Mouse (Mus musculus) right cerebral cortex, postnatal 4 days (tissue): ENCODE data around the gene Rspo4.

Source experiments
- DNase-seq: peaks from one replicate; pipeline ENCODE4 v3.0.0-alpha.2; 2022

Rspo4 gene

DNA sequence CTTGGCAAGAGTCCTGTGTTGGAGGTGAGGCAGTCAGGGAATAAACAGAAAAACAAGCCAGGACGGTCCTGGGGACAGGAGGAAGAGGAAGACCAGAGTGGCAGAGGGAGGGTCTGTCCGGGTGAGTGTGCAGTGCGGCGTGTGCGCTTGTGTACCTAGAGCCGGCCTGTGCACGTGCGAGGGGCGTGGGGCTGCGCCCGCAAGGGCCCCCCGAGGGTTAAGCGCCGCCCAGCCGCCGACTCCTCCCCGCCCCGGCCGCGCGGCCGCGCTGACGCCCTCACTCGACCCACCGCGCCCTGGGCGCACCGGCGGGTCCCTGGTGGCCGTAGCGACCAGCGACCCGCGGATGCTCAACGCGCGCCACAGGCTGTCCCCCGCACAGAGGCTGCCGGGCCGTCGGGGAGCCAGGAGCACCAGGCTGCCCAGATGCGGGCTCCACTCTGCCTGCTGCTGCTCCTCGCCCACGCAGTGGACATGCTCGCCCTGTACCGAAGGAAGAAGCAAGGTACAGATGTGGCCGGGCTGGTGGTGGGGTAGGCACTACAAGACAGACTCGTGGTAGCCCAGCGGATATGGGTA is at the start of gene Rspo4:
Gene Rspo4 (plus strand): TSS at position 280 of the 579 bp plus-strand sequence.
- DNase-seq, result no peak

DNA sequence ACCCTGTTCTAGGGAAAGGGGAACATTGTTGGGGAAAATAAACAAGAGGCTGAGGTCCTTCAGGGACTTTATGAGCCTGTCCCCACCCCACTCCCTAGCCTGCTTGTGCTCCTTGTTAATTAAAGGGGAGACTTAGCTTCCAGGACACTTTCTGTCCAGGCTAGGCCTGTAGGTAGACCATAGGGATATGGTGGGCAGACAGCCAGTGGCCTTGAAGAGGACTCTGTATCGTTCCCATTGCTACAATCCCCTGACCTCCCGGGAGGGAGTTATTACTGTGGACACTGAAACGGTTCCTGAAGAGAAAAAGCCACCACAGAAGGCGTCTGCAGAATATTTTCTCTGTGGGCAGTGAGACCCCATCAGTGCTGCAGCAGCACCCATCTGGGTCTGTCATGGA is 27.1 kb upstream of the Rspo4 start:
- DNase-seq, result no peak

DNA sequence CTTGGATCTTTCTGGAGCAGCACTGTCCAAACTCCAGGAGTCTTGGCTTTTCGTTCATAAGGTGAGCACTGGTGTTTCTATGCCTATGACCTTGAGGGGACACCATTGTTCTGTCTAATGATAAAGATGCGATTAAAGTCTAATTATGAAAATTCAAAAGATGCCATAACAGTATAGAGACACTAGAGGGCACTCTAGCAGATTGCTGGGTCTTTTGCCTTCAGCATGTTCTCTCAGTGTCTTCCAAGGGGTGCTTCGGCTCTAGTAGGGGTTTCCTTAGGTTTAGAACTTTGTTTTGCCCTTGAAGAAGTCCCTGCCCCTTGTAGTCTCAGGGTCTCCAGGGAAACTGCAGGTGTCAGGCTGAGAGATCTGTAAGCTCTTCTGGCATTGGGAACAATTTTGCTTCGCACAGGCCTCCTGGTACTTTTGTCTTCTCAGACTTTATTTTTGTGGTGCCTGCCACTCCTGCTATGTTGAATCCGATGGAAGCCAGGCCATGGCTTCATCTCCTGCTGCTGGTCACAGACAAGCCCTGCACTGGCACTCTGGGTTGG is 19.6 kb downstream of the Rspo4 start:
- DNase-seq, result no peak

DNA sequence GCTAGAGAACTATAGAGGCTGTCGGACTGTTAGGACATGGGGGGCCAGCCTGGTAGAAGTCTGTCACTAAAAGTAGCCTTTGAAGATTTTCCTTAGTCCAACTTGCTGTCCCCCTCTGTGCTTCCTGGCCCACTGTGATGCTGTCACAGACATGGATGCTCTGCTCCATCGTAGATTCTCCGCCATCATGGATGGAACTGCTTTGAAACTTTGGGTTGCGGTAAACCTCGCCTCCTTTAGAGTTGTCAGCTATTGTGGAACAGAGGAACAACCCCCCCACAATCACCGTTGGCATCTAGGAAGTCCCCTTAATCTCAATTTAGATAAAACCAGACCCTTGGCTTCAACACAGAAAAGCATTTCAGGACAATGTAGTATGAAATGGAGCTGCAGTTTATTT is 22.2 kb downstream of the Rspo4 start:
- DNase-seq, result no peak

DNA sequence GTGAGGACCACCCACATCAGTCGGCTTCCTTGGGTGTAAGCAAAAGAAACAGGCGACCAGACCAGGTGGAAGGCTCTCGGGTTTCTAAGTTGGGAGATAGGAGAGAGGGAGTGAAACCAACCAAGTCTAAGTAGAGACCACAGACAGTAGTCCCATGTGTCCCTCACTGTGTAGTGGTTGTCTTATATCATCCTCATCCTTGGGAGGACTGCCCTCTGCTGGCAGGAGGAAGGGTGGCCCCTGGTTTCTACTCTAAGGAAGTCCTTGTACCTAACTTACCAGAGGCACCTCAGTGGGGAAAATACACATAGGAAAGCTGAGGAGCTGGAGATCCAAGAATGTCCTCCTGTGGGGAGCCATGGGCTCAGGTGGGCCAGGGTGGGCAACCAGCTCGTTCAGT is 23.8 kb downstream of the Rspo4 start:
- peak; percentile 46 for DNase-seq

DNA sequence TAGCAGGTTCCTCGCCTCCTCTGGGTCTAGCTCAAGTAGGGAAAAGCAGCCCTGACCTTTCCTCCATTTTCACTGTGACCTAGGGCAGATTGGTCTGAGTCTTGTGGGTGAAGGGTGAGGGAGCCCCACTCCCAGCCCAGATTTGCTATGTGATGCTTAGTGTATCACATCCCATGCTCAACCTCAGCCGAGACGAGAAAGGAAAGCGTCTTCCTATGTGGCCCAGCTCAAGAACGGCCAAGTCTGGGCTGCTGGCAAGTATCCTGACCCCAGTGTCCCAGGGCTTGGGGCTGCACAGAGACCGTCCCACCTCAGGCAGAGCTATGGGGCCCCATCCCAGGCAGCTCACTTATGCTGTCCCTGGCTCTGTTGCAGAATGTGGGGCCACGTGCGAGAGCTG is 25.5 kb downstream of the Rspo4 start:
- DNase-seq, result no peak

DNA sequence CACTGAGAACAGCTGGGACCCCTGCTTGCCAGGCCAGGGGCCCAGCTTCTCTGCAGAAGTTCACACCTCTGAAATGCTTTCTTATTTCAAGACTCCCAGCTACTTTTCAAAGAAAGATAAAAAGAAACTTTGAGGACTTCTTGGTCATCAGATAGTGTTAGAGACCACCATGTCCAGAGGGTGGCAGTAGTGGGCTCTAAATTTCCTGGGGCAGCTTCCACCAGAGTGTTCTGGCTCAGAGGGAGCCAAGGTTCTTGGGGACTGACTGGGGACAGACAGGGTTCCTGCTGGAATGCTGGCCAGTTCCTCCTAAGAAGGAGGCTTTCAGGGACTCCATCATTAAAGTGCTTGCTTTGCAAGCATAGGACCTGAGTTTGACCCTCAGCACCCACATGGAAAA is 31.8 kb downstream of the Rspo4 start:
- DNase-seq, result peak; percentile 62

DNA sequence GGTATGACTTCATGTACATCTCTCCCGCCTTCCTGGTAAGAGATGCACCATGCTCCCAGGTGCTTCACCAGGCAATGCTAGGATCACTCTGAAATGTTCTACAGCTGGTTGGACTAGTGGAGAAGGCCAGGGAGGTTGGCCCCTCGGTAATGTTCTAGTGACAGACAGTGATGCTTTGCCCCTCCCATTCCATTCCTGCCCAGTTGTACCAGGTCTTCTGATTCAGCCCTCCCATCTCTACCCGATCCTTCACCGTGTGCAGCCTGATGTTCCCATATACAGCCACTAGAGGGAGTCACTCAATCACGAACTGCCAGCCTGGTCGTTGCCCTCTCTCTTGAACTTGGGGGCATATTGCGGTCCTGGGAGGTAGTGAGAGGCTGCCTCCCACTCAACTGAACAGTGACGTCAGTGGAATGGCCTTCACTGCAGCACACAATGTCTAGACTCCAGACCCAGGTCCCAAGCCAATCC is 33.3 kb downstream of the Rspo4 start:
- peak; percentile 42 for DNase-seq

DNA sequence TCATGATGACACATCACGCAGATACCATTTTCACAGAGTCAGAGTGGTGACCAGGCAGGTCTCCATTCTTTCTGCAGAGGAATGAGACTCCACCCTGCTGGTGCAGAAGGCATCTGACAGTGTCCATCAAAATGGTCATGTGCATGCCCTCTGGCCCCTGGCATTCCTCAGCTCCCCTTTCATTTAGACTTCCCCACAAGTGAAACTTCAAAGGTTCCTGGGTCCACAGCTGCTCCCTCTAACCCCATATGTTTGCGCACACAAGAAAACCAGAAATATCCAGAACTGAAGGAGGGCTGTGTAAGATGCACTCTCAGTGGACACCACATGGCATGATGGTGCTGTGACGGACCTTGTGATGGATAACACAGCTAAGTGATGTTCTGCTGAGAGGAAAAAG is 35.9 kb downstream of the Rspo4 start:
- DNase-seq, result no peak

DNA sequence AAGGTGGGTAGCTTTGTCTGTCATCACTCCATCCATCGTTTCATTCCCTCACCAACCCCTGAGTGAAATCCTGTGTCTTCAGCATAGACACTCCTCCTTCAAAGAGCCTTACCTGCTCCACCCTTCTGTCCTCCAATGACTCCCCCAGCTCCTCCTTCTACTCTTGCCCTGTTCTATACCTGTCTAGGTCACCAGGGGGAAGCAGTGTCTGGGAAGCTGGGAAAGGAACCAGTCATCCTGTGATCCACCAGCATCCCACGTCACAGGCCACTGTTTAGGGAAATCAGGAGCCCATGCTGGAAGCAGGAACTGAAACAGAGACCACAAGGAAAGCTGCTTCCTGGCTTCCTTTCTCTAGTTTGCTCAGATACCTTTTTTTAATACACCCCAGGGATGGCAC is 37.0 kb downstream of the Rspo4 start:
- no peak for DNase-seq

DNA sequence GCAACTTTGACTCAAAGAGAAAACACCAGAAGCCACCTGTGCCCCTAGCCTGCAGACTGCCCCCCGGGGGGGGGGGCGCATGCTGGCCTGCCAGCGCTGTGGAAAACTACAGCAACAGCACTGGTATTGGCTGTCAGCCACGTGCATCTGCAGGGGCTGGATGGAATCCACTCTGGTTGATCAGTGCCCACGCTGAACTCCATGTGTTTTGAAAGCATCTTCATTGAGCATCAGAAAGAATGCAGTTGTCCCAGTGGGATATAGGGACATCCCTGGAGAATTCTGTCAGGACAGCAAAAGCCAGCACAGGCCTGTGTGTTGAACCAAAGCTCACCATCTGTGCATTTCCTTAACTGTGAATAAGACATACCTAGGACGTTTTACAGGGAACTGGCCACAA is 48.3 kb downstream of the Rspo4 start:
- DNase-seq, result peak; percentile 33

DNA sequence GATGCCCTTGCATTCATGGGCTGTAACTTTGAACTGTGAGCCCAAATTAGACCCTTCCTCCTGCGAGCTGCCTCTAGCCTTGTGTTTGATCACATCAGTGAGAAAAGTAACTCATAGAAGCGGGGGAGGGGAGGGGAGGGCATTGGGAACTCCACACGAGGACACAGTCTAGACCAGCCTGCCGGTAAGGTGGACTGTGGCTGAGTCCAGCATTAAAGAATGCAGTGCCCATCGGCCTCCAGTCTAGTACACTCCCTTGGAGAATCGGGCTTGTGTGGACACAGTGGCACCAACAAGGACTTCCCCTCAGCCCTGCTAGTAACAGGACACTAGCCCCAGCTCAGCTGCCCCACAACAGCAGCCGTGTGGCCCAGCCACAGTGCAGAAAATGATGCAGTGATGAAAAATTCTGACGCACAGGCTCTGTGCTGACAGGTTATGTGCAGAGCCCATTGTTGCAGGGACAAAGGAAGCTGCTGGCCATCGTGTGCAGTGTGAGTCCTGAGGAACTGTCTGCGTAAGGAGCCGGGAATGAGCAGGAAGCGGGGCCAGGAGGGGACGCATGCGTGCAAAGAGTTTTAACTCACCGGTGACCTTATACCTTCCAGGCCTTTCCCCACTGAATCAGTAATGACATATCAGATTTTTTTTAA is 50.5 kb downstream of the Rspo4 start:
- DNase-seq, result no peak

DNA sequence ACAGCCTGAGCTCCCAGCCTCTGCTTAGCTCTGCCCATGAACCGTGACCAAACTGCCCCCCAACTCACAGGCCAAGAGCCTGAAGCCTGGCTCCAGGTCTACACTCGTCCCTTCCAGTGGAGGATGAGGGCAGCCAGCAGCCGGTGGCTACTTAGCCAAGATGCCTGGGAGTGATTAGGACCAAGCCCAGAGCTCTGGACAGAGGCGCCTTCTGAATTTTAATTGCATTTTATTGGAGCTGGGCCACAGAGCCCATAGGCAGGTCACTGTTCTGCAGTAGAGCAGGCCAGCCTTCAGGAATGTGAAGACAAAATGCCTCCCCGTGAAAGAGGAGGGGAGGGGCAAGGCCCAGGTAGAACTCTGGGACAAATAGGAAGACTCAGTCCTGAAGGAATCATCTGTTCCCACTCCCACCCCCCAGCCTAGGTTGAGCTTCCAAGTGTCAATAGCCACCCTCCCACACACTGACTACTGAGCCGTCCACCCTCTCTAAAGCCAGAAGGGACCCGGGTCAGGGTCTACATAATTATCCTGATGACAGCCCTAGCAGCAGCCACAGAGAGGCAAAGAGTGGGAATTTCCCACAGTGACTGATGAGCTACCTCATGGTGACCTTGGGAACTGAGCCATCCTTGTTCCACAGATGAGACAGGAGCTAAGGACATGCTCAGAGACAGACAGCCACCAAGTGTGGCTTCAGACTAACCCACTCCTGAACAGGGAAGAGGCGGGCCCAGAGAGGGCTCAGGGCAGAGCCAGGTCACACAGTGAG is 51.7 kb downstream of the Rspo4 start:
- DNase-seq, result peak; percentile 15

DNA sequence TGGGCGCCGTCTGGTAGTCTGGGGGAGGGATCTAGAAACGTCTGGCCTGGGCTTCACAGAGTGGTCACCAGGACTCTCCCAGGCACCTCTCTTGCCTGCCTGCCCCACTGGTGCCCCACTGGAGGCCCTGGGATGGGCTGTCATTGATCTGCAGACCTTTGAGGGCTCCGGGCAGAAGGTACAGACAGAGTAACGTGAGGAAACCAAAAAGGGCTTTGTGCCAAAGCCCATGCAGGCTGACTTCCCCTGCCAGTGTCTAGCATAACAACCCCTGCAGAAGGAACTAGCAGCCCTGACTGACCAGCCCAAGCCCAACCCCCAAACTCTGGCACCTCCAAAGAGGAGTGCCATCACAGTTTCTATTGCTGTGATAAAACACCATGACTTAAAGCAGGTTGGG is 53.2 kb downstream of the Rspo4 start:
- no peak for DNase-seq

DNA sequence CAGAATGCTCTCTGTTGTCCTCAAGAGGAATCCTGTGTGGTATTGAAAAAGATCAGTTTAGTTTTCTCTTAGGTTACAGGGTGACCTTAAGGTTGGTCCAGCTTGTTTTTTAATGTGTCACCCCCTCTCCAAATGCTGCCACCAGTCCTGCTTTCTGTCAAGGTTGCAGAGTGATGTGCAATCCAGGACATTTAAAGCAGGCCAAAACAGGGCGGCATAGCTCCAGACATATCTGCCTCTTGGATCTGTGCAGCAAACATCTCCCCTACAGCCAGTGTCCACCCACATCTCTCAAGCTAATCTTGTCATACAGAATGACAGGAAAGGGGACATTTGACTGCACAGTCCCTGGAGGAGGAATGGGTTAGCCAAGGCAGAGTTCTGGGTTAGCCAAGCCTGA is 55.4 kb downstream of the Rspo4 start:
- no peak for DNase-seq

DNA sequence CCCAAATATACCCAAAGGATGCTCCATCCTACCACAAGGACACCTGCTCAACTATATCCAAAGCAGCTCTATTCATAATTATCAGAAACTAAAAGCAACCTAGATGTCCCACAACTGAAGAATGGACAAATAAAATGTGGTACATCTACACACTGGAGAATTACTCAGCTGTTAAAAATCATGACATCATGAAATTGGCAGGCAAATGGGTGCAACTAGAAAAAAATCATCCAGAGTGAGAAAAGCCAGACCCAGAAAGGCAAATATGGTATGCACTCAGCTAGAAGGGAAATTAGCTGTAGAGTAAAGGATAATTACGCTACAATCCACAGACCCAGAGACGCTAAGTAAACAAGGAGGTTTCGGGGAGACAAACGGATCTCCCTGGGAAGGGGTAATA is 58.1 kb downstream of the Rspo4 start:
- no peak for DNase-seq

DNA sequence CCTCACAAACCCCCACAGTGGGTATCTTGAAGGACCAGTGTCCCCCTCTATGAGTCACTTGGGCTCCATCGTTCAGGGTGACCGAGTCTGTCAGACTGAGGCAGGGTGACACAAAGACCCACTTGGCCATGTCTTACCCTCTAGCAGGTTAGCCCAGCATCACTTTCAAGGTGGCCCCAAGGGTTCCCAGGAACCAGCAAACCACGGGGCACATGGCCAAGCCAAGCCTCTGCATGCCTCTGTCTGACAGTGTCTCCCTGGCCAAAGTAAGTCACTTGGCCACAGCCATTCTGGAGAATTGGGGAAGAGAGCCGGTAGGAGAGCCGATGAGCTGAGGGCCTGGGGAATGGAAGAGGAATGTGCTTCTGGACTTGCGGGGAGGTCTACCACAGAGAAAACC is 60.5 kb downstream of the Rspo4 start:
- no peak for DNase-seq

DNA sequence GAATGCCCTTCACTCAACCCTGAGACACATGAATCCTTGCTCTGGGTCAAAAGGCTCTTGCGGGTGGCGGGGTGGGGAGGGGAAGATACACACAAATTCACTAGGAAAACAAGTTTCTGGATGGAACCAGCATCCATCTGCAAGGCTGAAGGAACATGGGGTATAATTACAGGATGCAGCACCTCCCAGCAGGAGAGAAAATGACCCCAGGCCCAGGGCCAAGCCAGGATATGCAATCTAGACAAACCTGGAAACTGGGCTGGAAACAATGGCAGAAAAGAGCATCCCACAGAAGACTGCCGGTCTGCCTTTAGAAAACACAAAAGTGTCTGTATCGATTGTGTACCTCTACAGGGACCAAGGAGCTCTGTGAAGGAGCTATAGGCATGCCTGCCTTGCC is 61.2 kb downstream of the Rspo4 start:
- DNase-seq, result no peak

DNA sequence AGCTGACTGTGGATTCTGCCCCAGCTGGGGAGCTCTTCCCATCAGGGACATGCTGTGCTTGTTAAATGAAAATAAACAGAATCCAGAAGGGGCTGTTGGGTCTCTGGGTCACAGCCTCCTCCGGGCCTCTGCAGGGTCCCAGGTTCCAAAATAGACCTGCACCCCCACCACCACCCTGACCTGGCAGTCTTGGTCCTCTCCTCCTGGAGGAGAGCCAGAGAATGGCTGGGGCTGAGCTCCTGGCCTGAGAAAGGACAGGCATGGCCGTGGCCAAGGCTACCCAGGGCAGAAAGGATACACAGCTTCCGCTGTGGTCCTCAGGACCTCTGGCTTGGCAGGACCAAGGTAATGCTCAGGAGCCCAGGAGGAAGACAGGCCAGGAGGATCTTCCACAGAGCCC is 61.9 kb downstream of the Rspo4 start:
- DNase-seq, result no peak

DNA sequence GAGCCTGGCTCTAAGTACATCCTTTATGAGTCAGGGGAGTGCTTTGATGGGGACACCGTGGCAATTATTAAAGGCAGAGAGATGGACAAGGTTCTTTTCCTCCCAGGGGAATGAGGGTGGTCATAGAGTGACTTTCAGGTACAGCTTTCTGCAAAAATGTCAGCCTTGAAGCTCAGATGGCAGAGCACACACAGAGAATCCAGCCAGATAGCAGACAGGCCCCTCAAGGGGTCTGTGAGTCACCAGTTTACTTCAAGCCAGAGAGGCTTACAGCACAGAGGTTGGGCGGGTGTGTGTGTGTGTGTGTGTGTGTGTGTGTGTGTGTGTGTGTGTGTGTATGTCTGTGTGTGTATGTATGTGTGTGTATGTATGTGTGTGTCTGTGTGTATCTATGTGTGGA is 64.3 kb downstream of the Rspo4 start:
- no peak for DNase-seq

DNA sequence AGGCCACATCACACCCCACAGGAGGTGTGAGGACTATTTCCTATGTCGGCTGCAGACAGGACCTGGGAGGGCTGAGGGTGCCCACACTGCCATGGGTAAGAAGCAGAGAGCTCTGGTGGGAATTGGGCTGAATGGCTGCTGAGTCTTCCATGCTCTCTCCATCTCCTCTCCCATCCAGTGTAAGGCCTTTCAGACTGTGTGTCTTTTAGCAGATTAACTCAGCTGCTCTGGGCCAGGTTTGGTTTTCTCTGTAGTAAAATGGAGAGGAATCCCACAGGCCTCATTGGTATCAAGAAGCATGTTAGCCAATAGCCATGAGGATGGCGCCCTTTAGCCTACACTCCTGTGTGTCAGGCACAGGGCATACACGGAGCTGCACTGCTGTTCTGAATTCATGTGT is 66.7 kb downstream of the Rspo4 start:
- no peak for DNase-seq

DNA sequence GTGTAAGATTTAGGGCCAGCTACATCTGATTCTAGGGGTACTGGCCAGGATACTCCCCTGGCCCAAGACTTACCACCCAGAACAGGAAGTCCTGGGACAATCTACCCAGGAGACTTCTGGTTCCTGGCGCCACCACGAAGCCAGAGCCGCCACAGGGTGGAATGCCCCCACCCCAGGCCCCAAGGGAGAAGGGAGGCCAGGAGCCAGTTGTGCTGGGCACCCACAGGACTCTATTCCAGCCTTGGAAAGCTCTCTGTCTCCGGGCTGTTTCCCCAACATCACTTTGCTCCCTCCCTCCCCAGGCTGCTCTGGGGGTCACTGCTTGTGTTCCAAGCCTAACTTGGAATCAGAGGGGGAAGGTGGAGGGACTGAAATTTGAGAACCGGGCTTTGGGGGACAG is 67.8 kb downstream of the Rspo4 start:
- DNase-seq, result no peak

DNA sequence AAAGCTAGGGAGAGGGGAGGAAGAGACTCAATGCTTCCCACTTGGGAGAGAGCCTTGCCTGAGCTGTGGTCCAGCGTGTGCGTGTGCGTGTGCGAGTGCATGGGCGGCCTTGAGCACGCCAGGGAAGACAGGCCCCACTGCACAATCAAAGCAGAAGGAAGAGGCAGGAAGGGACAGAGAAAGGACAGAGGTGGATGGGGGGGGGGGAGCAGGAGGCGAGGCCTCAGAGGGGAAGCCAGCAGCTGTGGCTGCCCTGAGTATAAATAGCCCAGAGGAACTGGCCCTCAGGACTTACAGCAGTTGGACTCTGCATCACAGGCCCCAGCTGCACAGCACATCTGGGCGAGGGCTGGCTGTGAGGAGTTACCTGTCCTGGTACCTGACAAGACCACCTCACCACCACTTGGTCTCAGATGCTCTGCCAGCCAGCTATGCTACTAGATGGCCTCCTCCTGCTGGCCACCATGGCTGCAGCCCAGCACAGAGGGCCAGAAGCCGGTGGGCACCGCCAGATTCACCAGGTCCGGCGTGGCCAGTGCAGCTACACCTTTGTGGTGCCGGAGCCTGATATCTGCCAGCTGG is 68.3 kb downstream of the Rspo4 start, which contains the start of gene Angpt4:
Gene Angpt4 (plus strand): TSS at position 292 of the 582 bp plus-strand sequence.
- DNase-seq, result no peak

DNA sequence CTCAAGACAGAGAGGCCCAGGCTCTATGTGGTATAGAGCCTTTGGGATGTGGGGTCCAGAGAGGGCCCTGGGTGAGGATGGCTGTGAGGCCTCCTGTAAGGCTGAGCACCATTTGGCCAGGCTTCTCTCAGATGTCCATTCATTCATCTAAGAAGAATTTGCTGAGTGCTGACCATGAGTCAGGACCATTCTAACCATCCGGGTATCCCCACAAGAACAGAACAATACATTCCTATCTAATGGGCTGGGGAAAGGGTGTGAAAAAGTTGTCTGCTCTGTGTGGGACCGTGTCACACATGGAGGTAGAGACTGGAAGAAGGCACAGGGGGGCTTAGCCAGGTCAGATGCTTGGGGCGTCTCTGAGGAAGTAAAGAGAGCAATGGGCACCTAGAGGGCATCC is 69.0 kb downstream of the Rspo4 start:
- DNase-seq, result no peak
